Mouse (Mus musculus): ENCODE data around the gene Marc2. TPM values are rescaled to one million over a fixed set of nuclear protein-coding genes. Genes with fewer than 3 reads are reported as not detected.
A peak's percentile ranks its signal among the peaks of the same experiment; 100 is the strongest.

Gene Marc2
- polyA plus RNA-seq, 1 experiment from 2014 or later = 555 TPM

GRCm38 (mm10) chr1:184871506-184871905, 25.3 kb upstream of the Marc2 start:
- no peak for TF ChIP-seq CTCF (IDR thresholded peaks at IDR 0.05; ENCODE audit: low read depth)
- peak; percentile 33; the same call in 1 of the 2 replicates for ATAC-seq
- Histone ChIP-seq H3K4me3 (ENCODE audit: low read depth, low read length) (no peak overlapping the region), H3K4me1 (replicated peaks; ENCODE audit: control insufficient read depth, insufficient read depth, low read length) (peaks cover 4% of the 10 kb centered on the region; the same call in 1 of the 2 replicates), H3K27ac (ENCODE audit: low read depth, low read length) (no peak overlapping the region), H3K9ac (ENCODE audit: low read depth, low read length) (no peak overlapping the region), H3K9me3 (ENCODE audit: control insufficient read depth) (no peaks in the 10 kb centered on the region), H3K27me3 (replicated peaks; ENCODE audit: control insufficient read depth, insufficient read depth, low read length) (no peaks in the 10 kb centered on the region), H3K4me2 (replicated peaks; ENCODE audit: low read depth) (no peak overlapping the region), H3K36me3 (ENCODE audit: control insufficient read depth, insufficient read depth) (no peaks in the 10 kb centered on the region)
- 65% methylated on average over 1 of the region's 1 CpGs for WGBS

GRCm38 (mm10) chr1:184870646-184871385, 24.6 kb upstream of the Marc2 start:
- TF ChIP-seq CTCF (IDR thresholded peaks at IDR 0.05; ENCODE audit: low read depth) = no peak
- no peaks in the 10 kb centered on the region for H3K9me3 ChIP-seq (ENCODE audit: control insufficient read depth)

GRCm38 (mm10) chr1:184869939-184870565, 23.8 kb upstream of the Marc2 start:
- no peaks in the 10 kb centered on the region for H3K27me3 ChIP-seq (replicated peaks; ENCODE audit: control insufficient read depth, insufficient read depth, low read length)
- no peak overlapping the region for H3K4me2 ChIP-seq (replicated peaks; ENCODE audit: low read depth)
- H3K4me1 ChIP-seq (replicated peaks; ENCODE audit: control insufficient read depth, insufficient read depth, low read length) = peaks cover 4% of the 10 kb centered on the region; the same call in 1 of the 2 replicates
- no peak overlapping the region for H3K4me3 ChIP-seq (ENCODE audit: low read depth, low read length)
- no peak overlapping the region for H3K9ac ChIP-seq (ENCODE audit: low read depth, low read length)
- no peak overlapping the region for H3K27ac ChIP-seq (ENCODE audit: low read depth, low read length)
- H3K36me3 ChIP-seq (ENCODE audit: control insufficient read depth, insufficient read depth) = no peaks in the 10 kb centered on the region
- 63% methylated on average over 4 of the region's 4 CpGs for WGBS
- no peak for TF ChIP-seq CTCF (IDR thresholded peaks at IDR 0.05; ENCODE audit: low read depth)
- no peak for ATAC-seq
- no peaks in the 10 kb centered on the region for H3K9me3 ChIP-seq (ENCODE audit: control insufficient read depth)

More at GRCm38 (mm10) chr1:184870646-184871385, 24.6 kb upstream of the Marc2 start:
- Histone ChIP-seq H3K4me1 (replicated peaks; ENCODE audit: control insufficient read depth, insufficient read depth, low read length) (peaks cover 4% of the 10 kb centered on the region; the same call in 1 of the 2 replicates), H3K9ac (ENCODE audit: low read depth, low read length) (no peak overlapping the region), H3K4me3 (ENCODE audit: low read depth, low read length) (no peak overlapping the region), H3K4me2 (replicated peaks; ENCODE audit: low read depth) (no peak overlapping the region), H3K36me3 (ENCODE audit: control insufficient read depth, insufficient read depth) (no peaks in the 10 kb centered on the region), H3K27me3 (replicated peaks; ENCODE audit: control insufficient read depth, insufficient read depth, low read length) (no peaks in the 10 kb centered on the region), H3K27ac (ENCODE audit: low read depth, low read length) (no peak overlapping the region)
- ATAC-seq = no peak
- WGBS = 72% methylated on average over 11 of the region's 11 CpGs

GRCm38 (mm10) chr1:184867640-184868120, 21.4 kb upstream of the Marc2 start:
- no peak overlapping the region for H3K4me3 ChIP-seq (ENCODE audit: low read depth, low read length)

GRCm38 (mm10) chr1:184864381-184864801, 18.1 kb upstream of the Marc2 start:
- no peaks in the 10 kb centered on the region for H3K36me3 ChIP-seq (ENCODE audit: control insufficient read depth, insufficient read depth)
- no peak overlapping the region for H3K4me2 ChIP-seq (replicated peaks; ENCODE audit: low read depth)
- H3K9me3 ChIP-seq (ENCODE audit: control insufficient read depth) = no peaks in the 10 kb centered on the region
- no peak overlapping the region for H3K9ac ChIP-seq (ENCODE audit: low read depth, low read length)
- TF ChIP-seq CTCF (IDR thresholded peaks at IDR 0.05; ENCODE audit: low read depth) = no peak
- H3K4me1 ChIP-seq (replicated peaks; ENCODE audit: control insufficient read depth, insufficient read depth, low read length) = peaks cover 4% of the 10 kb centered on the region; the same call in 1 of the 2 replicates
- no peaks in the 10 kb centered on the region for H3K27me3 ChIP-seq (replicated peaks; ENCODE audit: control insufficient read depth, insufficient read depth, low read length)
- WGBS = 32% methylated on average over 7 of the region's 7 CpGs
- no peak overlapping the region for H3K4me3 ChIP-seq (ENCODE audit: low read depth, low read length)
- H3K27ac ChIP-seq (ENCODE audit: low read depth, low read length) = 0 out of 2 replicates have a peak overlapping the region, but pooled peaks have one; percentile 50
- ATAC-seq = no peak

More at GRCm38 (mm10) chr1:184867640-184868120, 21.4 kb upstream of the Marc2 start:
- no peaks in the 10 kb centered on the region for H3K27me3 ChIP-seq (replicated peaks; ENCODE audit: control insufficient read depth, insufficient read depth, low read length)
- no peak overlapping the region for H3K9ac ChIP-seq (ENCODE audit: low read depth, low read length)
- no peak overlapping the region for H3K27ac ChIP-seq (ENCODE audit: low read depth, low read length)
- peaks cover 4% of the 10 kb centered on the region; the same call in 1 of the 2 replicates for H3K4me1 ChIP-seq (replicated peaks; ENCODE audit: control insufficient read depth, insufficient read depth, low read length)
- H3K36me3 ChIP-seq (ENCODE audit: control insufficient read depth, insufficient read depth) = no peaks in the 10 kb centered on the region
- ATAC-seq = no peak
- WGBS = 69% methylated on average over 3 of the region's 3 CpGs
- no peak for TF ChIP-seq CTCF (IDR thresholded peaks at IDR 0.05; ENCODE audit: low read depth)
- H3K9me3 ChIP-seq (ENCODE audit: control insufficient read depth) = no peaks in the 10 kb centered on the region
- H3K4me2 ChIP-seq (replicated peaks; ENCODE audit: low read depth) = no peak overlapping the region

GRCm38 (mm10) chr1:184862636-184863035, 16.4 kb upstream of the Marc2 start:
- no peaks in the 10 kb centered on the region for H3K27me3 ChIP-seq (replicated peaks; ENCODE audit: control insufficient read depth, insufficient read depth, low read length)
- H3K27ac ChIP-seq (ENCODE audit: low read depth, low read length) = no peak overlapping the region
- H3K9ac ChIP-seq (ENCODE audit: low read depth, low read length) = no peak overlapping the region
- no peaks in the 10 kb centered on the region for H3K9me3 ChIP-seq (ENCODE audit: control insufficient read depth)
- H3K36me3 ChIP-seq (ENCODE audit: control insufficient read depth, insufficient read depth) = no peaks in the 10 kb centered on the region
- ATAC-seq = no peak
- H3K4me1 ChIP-seq (replicated peaks; ENCODE audit: control insufficient read depth, insufficient read depth, low read length) = peaks cover 4% of the 10 kb centered on the region; the same call in 1 of the 2 replicates
- H3K4me2 ChIP-seq (replicated peaks; ENCODE audit: low read depth) = no peak overlapping the region
- no peak overlapping the region for H3K4me3 ChIP-seq (ENCODE audit: low read depth, low read length)
- no peak for TF ChIP-seq CTCF (IDR thresholded peaks at IDR 0.05; ENCODE audit: low read depth)
- 78% methylated on average over 6 of the region's 6 CpGs for WGBS

Data from intestine, postnatal 0 days (tissue).